Mouse (Mus musculus) left cerebral cortex, postnatal 25 days (tissue): Measurements from ENCODE around the gene Cacna1e. TPM values are rescaled to one million over a fixed set of nuclear protein-coding genes. Genes with fewer than 3 reads are reported as not detected.

ENCODE experiments used
- DNase-seq, 2 experiments: peaks; one replicate each; pipeline ENCODE4 v3.0.0; 2022; ENCODE audit warnings: low spot score in 2 of 2, mixed read lengths in 1 of 2
- intact Hi-C: fragments of 180-260 bp; cut with DNase I; formaldehyde crosslinking; loops from one replicate; pipeline ENCODE4 v1.15.1; 2025
- total RNA-seq, 2 experiments: library from RNA; stranded (reverse); gene quantifications; 2 replicates each; pipeline ENCODE4 v1.2.3; 2021

Gene Cacna1e
- 100 to 1,000 TPM; 158 to 175 TPM for total RNA-seq

DNA sequence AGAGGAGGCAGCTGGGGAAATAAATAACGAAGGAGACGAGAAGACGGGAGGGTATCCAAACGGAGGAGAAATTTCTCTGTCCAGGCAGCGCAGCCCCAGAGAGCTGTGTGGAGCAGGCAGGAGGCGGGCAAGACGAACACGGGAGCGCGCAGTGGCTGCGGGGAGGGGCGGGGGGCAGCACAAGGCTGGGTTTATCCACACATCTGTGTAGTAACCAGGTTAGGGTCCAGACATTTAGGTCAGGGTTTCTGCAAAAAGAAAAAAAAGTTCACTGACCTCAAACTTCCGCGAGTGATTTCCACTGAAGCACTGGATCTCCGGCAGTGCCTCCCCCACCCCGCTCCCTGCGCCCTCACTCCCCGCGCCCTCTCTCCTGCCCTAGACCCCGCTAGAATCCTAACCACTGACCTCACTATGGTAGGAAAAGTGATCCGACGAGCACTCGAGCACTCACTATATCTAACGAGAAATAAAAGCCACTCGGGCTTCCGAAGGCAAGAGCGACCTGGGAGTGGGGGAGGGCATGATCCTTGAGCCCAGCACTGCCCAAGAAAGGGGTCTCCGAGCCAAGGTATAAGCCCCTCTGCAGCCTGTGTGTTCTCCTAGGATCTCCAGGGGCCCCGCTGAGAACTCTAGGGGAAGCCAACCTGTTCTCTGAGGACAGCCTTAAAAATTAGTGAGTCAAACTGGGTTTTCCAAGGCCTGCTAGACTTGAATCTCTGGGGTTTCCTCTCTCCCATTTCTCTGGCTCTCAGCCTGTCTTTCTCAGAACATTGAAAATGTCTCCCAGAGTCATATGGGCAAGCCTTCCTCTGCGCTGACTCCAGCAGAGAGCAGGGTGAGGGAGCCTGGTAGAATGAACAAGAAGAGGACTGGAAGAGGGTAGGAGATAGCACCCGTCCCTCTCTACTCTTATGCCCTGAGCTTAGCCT is at the start of gene Cacna1e:
Cacna1e (minus strand) TSS at position 227 of the 932 bp plus-strand sequence.
- peak in 1 of 2 experiments; percentile 25 for DNase-seq
- intact Hi-C loops, result loop anchor here (5.0 to 10.0 kb wide), 2 partner anchors 97 to 120 kb away; no protein-coding TSS in a partner anchor

DNA sequence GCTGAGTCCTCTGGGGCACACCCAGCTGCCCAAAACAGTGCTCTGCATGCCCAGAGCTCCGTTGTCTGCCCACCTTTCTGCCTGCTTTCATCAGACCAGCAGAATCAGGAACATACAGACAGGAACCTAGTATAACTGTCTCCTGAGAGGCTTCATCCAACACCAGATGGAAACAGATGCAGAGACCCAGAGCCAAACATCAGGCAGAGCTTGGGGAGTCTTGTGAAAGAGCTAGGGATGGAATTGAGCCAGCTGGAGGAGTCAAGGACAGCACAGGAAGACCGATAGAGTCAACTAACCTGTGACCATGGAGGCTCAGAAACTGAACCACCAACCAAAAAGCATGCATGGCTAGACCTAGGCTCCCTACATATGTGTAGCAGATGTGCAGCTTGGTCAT is 34.1 kb upstream of the Cacna1e start:
- no peak for DNase-seq
- intact Hi-C loops, result no loop called here

DNA sequence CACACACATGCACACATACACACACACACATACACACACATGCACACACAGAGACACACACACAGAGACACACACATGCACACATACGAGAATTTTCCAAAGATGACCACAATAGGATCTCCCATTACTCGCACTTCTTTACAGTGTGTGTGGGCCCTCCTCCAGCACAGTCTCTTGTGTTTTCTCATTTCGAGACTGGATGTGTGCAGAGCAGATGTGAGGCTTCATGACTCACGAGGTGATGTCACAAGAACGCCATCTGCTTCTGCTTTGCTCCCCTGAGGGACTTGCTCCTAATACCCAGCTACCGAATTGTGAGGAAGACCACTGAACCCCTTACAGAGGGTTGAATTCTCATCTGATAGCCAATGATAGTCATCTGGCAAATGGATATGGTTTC is 33.1 kb upstream of the Cacna1e start:
- DNase-seq, result peak in 1 of 2 experiments; percentile 64
- intact Hi-C loops, result no loop called here

DNA sequence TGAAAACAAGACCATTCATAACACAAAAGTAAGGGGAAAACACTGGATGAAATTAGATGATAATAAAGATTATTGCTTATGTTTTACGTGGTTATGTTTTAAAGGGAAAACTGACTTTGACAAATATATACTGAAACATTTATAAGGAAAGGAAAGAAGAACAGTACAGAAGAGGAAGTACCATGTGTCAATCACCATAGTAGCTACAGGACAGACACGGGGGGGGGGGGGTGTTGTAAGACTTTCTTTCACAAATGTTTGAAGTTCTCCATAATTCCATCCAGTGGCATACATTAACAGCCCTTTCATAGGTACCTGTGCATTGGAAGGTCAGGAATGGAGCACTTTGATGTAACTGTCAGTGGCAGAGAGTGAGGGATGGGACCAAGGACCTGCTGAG is 25.3 kb upstream of the Cacna1e start:
- intact Hi-C loops, result no loop called here
- DNase-seq, result no peak

DNA sequence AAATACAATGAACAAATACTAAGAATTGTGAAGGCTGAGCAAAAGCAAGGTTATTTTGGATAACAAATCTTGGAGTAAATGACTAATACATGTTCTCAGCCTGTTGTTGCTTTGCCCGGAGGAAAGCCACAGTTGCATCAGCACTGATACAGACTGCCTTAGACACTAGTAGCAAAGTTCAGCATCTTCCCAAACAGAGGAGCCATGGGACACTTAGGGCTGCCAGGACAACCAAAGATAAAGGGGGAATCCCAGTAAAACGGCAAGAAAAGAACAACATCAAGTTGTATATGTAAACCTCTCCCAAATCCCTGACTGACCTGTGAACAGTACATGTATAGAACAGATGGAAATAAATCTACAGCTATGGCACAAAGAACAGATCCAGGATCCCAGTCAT is 13.1 kb upstream of the Cacna1e start:
- intact Hi-C loops, result no loop called here
- no peak for DNase-seq

DNA sequence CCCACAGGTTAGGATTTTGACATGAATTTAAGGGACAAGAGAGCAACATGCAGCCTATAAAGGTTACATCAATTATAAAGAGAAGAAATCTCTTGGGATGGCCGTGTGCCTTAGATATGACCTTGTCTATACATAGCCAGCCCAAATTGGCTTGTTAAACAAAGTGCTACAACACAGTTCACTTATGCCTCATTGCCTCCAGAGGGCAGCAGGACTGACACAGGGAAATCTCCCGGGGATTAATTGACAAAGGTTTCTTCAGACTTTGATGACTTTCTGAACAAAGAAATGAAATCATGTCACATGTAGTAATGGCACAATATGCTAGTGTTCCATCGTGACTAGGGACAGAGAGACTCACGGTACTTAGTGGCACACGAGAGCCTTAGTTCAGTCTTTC is 5.9 kb upstream of the Cacna1e start:
- no peak for DNase-seq
- intact Hi-C loops, result no loop called here

DNA sequence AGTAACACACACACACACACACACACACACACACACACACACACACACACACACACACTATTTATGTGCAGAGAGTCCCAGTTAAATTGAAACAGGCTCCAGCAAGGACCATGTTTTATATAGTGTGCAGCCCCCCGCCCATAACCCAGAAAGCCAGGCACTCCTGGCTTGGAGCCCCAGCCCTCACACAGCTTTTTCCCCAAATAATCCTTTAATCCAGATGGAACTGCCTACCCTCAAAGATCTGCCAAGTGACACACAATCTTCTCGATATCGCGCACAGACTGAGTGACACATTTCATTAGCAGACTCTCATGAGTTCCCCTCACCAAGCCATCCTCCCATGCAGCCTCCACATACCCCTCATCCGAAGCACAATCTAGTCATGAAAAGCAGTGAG is 4.2 kb upstream of the Cacna1e start:
- intact Hi-C loops, result loop anchor here (5.0 to 10.0 kb wide), 2 partner anchors 101 to 116 kb away; no protein-coding TSS in a partner anchor
- DNase-seq, result no peak

DNA sequence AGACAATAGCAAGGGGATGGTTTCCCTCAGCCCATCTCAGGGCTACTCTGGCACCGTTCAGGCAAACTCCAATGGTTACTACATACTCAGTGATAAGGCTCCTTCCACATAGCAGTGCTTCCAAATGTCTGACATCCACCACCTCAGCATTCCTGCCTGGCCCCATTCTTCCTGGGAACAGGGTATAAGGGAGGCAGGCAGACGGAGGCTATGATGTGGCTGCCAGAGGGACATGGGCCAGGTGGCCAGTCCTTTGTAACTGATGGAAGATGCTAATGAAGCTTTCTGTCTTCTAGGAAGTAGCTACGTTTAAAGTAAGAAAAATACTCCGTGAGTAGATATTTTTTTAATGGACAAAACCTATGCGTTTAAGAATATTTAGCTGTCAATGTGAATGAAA is 3.7 kb upstream of the Cacna1e start:
- no peak for DNase-seq
- intact Hi-C loops, result loop anchor here (5.0 to 10.0 kb wide), 2 partner anchors 101 to 117 kb away; no protein-coding TSS in a partner anchor

DNA sequence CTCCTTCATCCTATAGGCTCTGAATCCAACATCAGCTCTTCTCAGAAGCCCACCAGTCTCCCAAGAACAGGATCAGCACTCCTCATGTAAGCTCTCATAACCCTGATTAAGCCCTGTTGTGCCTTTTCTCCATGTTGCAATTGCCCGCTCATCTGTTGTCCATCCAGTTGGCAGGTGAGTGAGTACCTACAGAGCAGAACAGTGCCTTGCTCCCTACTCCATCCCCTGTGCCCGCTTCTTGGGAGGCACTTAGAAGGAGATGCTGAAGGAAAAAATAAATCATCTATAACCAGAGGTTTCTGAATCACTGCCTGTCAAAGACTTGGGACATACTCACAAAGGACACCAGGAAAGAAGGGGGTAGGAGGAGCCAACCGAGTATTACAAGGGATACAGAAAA is 3.2 kb upstream of the Cacna1e start:
- DNase-seq, result no peak
- intact Hi-C loops, result loop anchor here (5.0 to 10.0 kb wide), 2 partner anchors 100 to 117 kb away; no protein-coding TSS in a partner anchor

DNA sequence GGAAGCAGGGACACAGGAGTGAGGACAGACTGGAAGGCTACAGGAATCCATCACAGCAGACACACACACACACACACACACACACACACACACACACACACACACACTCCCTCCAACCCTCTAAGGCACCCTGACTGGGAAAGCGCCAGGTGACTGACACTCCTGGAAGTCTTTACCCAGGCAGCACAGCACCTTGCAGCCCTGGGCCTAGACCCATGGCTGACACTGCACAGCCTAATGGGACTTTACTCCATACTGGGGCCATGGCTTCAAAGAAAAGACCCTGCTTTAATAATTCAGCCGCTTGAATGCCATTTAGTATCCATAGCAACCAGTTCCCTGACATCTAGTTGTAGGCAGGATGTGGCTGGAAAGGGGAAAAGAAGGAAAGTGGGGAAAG is 2.3 kb upstream of the Cacna1e start:
- intact Hi-C loops, result loop anchor here (5.0 to 10.0 kb wide), 2 partner anchors 99 to 118 kb away; no protein-coding TSS in a partner anchor
- no peak for DNase-seq

DNA sequence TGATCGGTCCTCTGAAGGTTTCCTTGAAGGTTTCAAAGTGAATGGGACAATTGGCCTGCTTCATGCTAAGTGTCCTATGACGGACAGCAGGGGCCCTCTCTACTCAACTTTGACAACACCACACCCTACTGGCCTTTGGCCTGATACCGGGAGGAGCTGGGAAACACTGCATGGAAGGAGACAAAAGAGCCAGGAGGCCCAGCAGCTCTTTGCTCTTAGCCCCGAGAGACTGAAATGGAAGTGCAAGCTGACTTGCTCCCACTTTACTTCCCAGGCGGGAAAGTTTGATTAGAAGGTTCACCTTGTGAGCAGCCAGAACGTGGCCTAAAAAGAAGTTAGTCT is 877 bp upstream of the Cacna1e start:
- intact Hi-C loops, result loop anchor here (5.0 to 10.0 kb wide), 2 partner anchors 98 to 120 kb away; no protein-coding TSS in a partner anchor

DNA sequence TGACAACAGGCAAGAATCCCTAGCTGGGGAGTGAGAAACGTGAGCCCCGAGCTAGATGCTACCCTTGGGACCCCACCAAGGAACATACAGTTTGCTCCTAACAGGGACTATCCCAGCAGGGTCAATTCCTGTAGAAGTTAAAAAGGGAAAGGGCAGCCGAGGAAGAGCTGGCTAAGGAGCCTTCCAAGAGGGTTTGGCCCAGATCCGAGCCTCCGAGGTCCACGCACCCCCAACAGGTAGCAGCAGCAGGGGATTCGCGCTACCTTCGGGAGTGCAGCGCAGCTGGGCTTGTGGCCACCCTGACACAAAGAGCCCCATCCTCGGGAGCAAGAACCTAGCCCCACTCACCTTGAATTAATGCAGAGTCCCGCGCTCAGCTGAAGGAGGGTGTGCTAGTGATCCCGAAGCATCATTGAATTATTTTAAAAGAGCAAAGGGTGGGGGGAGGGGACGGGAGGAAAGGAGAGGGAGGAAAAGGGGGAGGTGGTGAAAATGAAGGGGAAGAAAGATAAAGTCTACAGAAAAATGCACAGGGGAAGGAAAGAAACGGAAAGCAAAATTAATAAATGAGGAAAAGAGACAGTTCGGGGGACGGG is 607 bp downstream of the Cacna1e start:
- intact Hi-C loops, result loop anchor here (10.0 kb wide), 1 partner anchor 121 kb away; no protein-coding TSS in a partner anchor
- DNase-seq, result no peak

More for the DNA sequence above, 877 bp upstream of the Cacna1e start:
- no peak for DNase-seq

DNA sequence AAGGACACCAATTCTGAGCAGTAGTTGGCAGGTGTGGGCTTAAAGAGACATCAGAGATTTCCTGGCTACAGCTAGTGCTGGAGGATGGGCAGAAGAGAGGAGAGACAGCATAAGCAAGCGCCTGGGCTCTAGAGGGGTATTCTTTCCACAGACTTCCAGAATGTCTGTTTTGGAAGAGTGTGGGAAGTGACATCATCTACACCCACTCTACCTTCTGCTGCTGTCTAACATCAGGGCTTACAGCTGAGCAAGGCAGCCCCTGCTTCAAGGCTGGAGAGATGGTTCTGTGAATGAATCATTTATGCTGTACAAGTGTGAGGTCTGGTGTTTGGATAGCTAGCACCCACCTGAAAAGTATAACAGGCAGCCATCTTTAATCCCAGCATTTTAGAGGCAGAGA is 18.3 kb downstream of the Cacna1e start:
- intact Hi-C loops, result loop anchor here (5.0 to 10.0 kb wide), 2 partner anchors 79 to 349 kb away; no protein-coding TSS in a partner anchor
- DNase-seq, result peak in 1 of 2 experiments; percentile 90

DNA sequence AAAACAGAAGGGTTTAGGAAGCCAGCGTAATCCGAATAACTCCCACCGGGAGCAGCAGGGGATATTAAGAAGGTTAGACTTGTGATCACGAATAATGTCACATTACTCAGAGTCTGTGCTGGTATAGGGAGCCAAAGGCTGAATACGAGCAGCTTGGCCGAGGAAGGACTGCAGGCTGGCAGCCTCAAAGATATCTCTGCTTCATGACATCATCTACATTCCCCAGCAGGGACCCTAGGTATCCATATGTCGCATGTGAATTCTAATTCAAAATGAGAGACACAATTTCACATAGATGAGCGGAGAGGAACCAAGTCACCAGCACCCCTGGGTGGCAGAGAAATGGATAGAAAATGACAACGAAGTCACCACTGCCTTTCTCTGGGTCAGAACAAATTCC is 22.9 kb downstream of the Cacna1e start:
- intact Hi-C loops, result loop anchor here (10.0 kb wide), 1 partner anchor 353 kb away; no protein-coding TSS in a partner anchor
- DNase-seq, result no peak

DNA sequence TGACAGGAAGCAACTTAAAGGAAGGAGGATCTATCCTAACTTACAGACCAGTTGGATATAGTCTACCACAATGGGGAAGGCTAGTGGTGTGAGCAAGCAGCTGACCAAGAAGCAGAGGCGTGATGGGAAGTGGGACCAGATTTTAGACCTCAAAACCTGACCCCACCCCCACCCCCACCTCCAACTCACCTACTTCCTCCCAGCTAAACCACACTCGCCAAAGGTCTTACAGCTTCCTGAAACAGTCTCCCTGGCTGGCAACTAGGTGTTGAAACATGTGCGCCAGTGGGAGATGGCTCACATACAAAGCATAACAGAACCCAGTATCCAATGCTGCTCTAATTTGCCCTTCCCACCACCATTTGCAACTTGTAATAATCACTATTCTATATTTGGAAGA is 29.7 kb downstream of the Cacna1e start:
- intact Hi-C loops, result no loop called here
- no peak for DNase-seq

DNA sequence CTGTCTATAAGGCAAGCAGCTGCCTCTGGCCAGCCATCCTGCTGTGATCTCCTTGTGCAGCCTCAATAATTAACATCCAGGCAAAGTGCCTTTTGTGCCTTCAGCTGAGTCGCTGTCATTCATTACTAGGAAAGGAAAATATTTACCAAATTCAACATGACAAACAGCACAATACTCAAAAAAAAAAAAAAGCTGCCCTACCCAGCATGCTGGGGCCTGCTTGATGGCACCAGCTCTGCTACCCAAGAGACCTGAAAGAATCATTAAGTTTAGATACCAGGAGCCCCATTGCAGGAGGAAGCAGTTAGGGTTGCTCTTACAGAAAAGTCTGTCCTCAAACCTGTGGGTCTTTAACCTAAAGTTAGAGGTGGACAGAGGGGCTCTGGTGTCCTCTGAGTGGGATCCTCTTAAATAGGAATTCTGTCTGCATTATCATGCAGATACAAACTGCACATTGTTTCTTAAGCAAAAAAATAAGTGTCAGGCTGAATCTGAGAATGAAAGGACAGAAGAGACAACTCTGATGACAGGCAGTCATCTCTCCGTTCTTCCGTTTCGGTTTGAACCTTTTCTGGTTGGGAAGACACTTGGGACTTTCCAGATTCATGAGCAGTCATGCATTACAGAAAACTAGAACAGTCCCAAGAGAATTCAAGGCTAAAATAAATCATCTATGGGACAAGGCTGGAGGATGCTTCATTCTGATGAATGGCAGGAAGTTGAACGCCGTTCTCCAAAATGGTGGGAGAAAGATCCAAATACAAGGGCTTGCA is 33.6 kb downstream of the Cacna1e start:
- intact Hi-C loops, result no loop called here
- DNase-seq, result no peak

DNA sequence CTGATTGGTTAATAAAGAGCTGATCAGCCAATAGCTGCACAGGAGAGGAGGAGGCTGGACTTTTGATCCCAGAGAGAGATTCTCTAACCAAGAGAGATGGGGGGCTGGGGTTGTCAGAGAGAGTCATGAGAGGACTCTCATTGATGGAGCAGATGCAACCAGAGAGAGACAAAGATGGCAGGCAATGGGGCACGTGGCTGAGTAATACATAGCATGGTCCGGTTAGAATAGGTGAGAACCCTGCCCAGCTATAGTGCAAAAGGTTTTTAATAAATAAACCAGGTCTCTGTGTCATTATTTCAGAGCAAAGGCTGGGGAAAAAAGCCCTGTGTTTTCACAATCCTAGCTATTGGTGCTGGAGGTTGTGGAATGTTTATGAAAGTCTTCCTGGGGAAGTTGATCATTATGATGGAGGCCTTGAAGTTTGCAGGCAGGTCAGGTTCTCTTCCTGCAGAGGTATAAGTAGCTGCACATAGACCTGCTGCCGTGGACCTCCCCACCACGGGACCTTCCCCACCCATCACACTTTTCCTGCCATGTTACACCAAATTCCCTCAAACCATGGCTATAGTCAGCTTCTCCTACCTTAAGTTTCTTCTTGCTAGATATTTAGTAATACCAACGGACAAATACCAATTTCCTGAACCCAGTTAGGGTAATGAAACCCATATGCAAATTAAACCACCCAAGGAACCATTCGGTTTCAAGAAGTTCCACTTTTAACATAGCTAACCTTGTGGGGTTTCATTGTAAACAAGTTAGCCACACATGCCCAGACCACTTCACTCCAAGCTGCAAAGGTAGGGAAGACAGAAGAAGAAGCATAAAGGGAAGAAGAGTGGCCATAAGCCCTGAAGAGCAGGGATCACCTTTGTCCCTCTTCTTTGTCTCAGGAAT is 35.4 kb downstream of the Cacna1e start:
- DNase-seq, result no peak
- intact Hi-C loops, result no loop called here

DNA sequence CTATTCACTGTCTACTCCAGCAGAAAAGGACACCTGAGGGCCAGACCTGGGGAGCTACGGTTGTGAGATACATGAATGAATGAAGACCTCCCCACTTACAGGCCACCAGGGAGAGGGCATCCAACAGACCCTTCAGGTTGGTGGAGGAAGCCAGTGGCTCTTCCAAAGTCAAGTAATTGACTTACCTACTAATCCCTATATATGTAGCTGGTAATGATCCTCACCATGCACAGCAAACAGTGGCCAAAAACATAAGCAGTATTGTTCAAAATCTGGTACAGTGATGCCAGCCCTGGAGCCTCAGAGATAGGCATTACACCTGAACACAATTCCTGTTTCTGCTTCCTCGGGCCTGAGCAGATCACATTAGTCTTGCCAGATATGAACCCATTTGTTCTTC is 37.4 kb downstream of the Cacna1e start:
- intact Hi-C loops, result no loop called here
- no peak for DNase-seq

DNA sequence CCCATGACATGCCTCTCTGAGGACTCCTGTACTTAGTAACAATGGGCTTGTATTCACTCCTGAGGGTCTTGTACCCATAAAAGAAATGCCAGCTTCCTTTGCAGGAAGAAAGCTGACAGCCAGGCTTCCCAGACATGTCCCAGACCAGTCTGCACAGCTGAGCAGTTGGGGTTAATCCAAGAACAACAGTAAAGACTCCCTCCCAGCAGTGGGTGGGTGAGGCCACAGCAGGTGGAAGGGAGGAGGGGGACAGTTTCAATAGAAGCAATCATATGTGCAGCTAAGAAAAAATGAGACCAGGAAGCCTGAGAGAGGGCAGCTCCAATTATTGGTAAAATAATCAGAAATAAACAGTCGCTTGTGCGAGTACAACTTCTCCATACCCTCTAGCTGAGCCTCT is 40.9 kb downstream of the Cacna1e start:
- DNase-seq, result no peak
- intact Hi-C loops, result no loop called here
